Mouse (Mus musculus) small intestine, adult 2 months (tissue): ENCODE results near the gene Rasgef1b. TPM values are rescaled to one million over a fixed set of nuclear protein-coding genes. Genes with fewer than 3 reads are reported as not detected.

Experiments used
- H3K27ac ChIP-seq: fragments of 200-500 bp; 2 replicates; pipeline ENCODE4 v1.5.1; 2012; ENCODE audit warnings: low read depth, low read length, control low read depth, inconsistent platforms; ENCODE audit not compliant: insufficient read depth
- H3K27me3 ChIP-seq: fragments of 200-500 bp; 2 replicates; pipeline ENCODE4 v1.6.1; 2012; ENCODE audit warnings: mild to moderate bottlenecking, moderate library complexity, low read length, inconsistent platforms; ENCODE audit not compliant: control insufficient read depth, insufficient read depth
- H3K36me3 ChIP-seq: fragments of 200-500 bp; 2 replicates; pipeline ENCODE4 v1.6.1; 2012; ENCODE audit warnings: mild to moderate bottlenecking, low read length, control low read depth, inconsistent platforms; ENCODE audit not compliant: control insufficient read depth, insufficient read depth
- H3K4me1 ChIP-seq: fragments of 200-500 bp; 2 replicates; pipeline ENCODE4 v1.6.1; 2012; ENCODE audit warnings: low read length, inconsistent platforms, mixed read lengths; ENCODE audit not compliant: control insufficient read depth, insufficient read depth, insufficient read length
- H3K4me3 ChIP-seq: fragments of 200-500 bp; 2 replicates; pipeline ENCODE4 v1.5.1; 2012; ENCODE audit warnings: low read depth, mild to moderate bottlenecking, control low read depth, inconsistent platforms, low read length, moderate library complexity
- CTCF ChIP-seq: fragments of 200-500 bp; IDR thresholded peaks from 2 replicates; pipeline ENCODE4 v1.5.1; 2012; ENCODE audit warnings: low read depth, mild to moderate bottlenecking, control low read depth, inconsistent platforms, low read length, moderate library complexity, mixed read lengths; ENCODE audit not compliant: insufficient replicate concordance, insufficient read length; ENCODE audit errors: extremely low read depth
- POLR2A ChIP-seq: fragments of 200-500 bp; IDR thresholded peaks from 2 replicates; pipeline ENCODE4 v1.6.1; 2012; ENCODE audit warnings: low read depth, mild to moderate bottlenecking, control low read depth, inconsistent platforms, low read length, moderate library complexity
- WGBS: fragments of 180-500 bp; shearing (Covaris S2); methylation state at CpG from one replicate; pipeline ENCODE4 v1.1.7; 2018; 5-methylcytosine and 5-hydroxymethylcytosine counted together
- polyA plus RNA-seq: library from polyadenylated mRNA; depleted of rRNA; stranded (reverse); fragments of >200 nt; gene quantifications from 2 replicates; pipeline ENCODE4 v1.2.3, GENCODE M21; 2012

Rasgef1b gene
- polyA plus RNA-seq, 1 experiment = 16.2 TPM

DNA sequence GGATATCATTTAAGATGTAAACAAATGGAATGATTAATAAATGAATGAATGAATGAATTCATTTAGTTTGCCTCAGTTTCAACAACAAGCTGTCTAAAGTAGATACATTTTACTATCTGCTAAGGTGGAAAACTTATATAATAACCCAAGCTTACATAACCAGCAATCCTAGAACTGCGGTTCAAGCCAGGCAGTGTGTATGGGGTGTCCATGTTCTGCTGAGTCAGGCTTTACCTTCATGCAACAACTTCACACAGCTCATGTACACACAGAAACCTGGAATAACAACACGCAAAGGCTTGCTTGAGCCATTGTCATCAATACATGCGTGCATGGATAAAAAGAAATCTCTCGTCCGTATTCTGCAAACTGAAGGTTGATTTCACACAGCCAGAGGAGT is 140.9 kb downstream of the Rasgef1b start:
- TF ChIP-seq POLR2A (no peak), CTCF (no peak)
- 93% methylated on average over 5 of the region's 5 CpGs for WGBS
- Histone ChIP-seq H3K36me3 (no peaks in the 10 kb centered on the region), H3K4me1 (no peaks in the 10 kb centered on the region), H3K27me3 (no peaks in the 10 kb centered on the region), H3K27ac (no peak overlapping the region), H3K4me3 (no peak overlapping the region)

DNA sequence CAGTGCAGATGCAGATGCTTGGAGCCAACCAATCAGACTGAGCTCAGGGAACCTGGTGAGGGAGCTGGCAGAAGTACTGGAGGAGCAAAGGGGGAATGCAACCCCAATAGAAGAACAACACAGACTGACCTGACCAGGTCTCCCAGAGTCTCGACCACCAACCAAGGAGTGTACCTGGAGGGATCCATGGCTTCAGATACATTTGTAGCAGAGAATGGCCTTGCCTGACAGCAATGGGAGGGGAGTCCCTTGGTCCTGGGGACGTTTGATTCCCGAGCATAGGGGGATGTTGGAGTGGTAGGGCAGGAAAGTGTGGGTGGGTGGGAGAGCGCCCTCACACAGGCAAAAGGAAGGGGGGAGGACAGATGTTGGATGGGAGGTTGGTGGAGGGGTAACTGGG is 141.3 kb downstream of the Rasgef1b start:
- Histone ChIP-seq H3K4me1 (no peaks in the 10 kb centered on the region), H3K4me3 (no peak overlapping the region), H3K36me3 (no peaks in the 10 kb centered on the region), H3K27me3 (no peaks in the 10 kb centered on the region; the same call in 1 of the 2 replicates), H3K27ac (no peak overlapping the region)
- TF ChIP-seq CTCF (no peak), POLR2A (no peak)
- WGBS = 83% methylated on average over 4 of the region's 4 CpGs

DNA sequence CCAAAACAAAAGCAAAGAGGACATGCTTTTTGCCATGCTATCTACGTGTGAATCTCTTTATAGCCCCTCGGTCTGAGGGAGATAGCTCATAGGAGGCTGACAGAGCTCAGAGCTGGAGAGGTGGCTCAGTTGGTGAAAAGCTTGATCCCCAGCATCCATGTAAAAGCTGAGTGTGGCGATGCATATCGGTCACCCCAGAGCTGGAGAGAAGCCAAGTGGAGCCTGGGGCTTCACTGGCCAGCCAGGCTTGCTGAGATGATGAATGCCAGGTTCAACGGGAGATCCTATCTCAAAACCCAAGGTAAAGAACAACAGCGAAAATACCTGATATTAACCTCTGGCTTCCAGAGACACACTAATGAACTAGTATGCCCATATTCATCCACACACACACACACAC is 142.6 kb downstream of the Rasgef1b start:
- H3K27ac ChIP-seq = no peak overlapping the region
- no peaks in the 10 kb centered on the region for H3K36me3 ChIP-seq
- H3K4me3 ChIP-seq = no peak overlapping the region
- H3K4me1 ChIP-seq = no peaks in the 10 kb centered on the region
- TF ChIP-seq CTCF (no peak), POLR2A (no peak)
- 84% methylated on average over 6 of the region's 6 CpGs for WGBS
- no peaks in the 10 kb centered on the region; the same call in 1 of the 2 replicates for H3K27me3 ChIP-seq

DNA sequence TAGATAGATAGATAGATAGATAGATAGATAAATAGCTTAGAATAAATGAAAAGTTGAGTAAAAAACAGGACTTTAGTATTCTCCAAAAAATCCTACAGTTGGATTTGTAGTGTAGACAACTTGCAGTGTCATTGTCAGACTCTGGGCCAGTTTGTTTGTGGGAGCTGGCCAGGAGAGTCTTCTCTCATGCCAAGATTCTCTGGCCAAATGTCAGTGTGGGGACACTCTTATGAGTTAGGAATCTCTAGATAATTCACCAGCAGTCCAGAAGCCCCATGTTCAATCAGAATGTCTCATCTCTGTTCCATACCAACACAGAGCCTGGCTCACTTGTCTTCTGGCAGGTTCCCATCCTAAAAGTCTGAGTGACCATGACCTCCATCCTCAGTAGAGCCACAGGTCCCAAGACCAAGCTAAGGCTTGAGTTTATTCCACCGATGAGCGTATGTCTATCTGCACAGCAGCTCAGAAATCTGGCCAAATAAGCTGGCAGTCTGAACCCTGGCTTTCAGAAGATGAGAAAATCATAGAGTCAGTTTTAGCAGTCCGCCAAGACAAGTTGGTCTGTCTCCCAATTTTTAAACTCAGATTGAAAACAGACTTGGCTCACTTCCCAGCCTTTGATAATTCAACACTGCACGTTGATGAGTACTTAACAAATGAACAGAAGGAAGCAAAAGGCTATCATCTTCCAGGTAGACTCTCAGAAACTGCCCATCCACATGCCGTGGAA is 143.5 kb downstream of the Rasgef1b start:
- TF ChIP-seq CTCF = no peak
- no peak for TF ChIP-seq POLR2A
- no peaks in the 10 kb centered on the region for H3K4me1 ChIP-seq
- H3K36me3 ChIP-seq = no peaks in the 10 kb centered on the region
- H3K27me3 ChIP-seq = no peaks in the 10 kb centered on the region; the same call in 1 of the 2 replicates
- WGBS = 56% methylated on average over 5 of the region's 5 CpGs
- no peak overlapping the region for H3K27ac ChIP-seq
- no peak overlapping the region for H3K4me3 ChIP-seq

DNA sequence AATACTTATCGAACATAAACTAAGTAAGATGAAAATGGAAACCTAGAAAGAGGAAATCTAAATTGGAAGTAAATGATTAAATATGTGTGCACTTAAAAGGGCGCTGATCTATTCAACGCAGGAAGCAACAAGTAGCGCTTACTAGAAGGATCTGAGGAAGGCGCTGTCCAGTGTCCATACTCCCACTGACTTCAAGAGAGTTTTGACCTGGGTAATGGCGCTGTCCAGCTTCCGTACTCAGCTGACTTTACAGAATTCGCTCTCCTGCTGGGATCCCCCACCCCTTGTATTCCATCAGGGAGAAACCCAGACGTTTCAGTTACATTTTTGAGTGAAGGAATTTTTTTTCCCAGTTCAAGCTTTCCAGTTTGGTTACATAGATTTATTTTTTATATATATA is 144.6 kb downstream of the Rasgef1b start:
- Histone ChIP-seq H3K27me3 (no peaks in the 10 kb centered on the region; the same call in 1 of the 2 replicates), H3K36me3 (no peaks in the 10 kb centered on the region), H3K27ac (no peak overlapping the region), H3K4me1 (no peaks in the 10 kb centered on the region), H3K4me3 (no peak overlapping the region)
- TF ChIP-seq CTCF (no peak), POLR2A (no peak)
- 74% methylated on average over 9 of the region's 9 CpGs for WGBS

DNA sequence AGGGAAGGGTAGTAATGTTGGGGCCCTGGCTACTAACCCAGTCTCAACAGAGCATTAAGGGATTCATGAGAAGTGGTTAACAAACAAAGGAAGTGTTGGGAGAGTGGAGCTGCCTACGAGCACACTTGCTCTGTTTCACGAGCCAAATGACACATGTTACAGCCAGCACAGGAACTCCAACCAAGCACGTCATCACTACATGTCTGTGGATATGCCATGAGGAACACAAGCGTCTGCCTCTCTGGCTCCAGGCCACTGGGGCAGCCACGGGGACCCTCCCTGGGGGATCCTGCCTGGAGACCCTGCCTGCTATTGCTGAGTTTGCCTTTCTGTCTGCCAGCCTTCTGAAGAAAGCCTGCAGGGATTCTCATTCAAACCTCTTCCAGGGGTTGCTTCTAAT is 146.8 kb downstream of the Rasgef1b start:
- Histone ChIP-seq H3K27ac (no peak overlapping the region), H3K36me3 (no peaks in the 10 kb centered on the region), H3K4me3 (no peak overlapping the region), H3K4me1 (no peaks in the 10 kb centered on the region), H3K27me3 (no peaks in the 10 kb centered on the region; the same call in 1 of the 2 replicates)
- WGBS = 44% methylated on average over 5 of the region's 5 CpGs
- TF ChIP-seq CTCF = no peak
- TF ChIP-seq POLR2A = no peak

DNA sequence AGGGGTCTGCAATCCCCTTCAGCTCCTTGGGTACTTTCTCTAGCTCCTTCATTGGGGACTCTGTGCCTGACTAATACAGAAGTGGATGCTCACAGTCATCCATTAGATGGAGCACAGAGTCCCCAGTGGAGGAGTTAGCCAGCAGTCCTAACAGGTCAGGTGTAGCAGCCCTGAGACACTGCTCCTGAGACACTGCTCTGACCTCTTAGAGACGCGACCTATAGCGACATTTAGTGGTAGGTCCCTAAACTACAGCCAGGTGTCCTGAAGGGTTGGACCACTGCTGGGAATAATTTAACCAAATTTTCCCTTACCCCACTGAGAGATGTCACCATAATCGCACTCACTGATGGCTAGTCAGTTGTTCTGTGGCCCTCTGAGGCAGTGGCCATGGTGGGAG is 150.2 kb downstream of the Rasgef1b start:
- peak; percentile 67; the same call in 1 of the 2 replicates for TF ChIP-seq CTCF
- TF ChIP-seq POLR2A = no peak
- Histone ChIP-seq H3K36me3 (no peaks in the 10 kb centered on the region), H3K4me1 (no peaks in the 10 kb centered on the region), H3K27ac (no peak overlapping the region), H3K4me3 (no peak overlapping the region), H3K27me3 (no peaks in the 10 kb centered on the region; the same call in 1 of the 2 replicates)
- WGBS = 3% methylated on average over 4 of the region's 4 CpGs
